Mouse (Mus musculus) megakaryocyte, embryonic 14.5 days (primary cell): ENCODE data around the gene Lbhd1. TPM values are rescaled to one million over a fixed set of nuclear protein-coding genes. Genes with fewer than 3 reads are reported as not detected.

Experiments
- H3K27me3 ChIP-seq: replicated peaks from 2 replicates; pipeline ENCODE3; 2012; ENCODE audit warnings: inconsistent platforms
- H3K36me3 ChIP-seq: replicated peaks from 2 replicates; pipeline ENCODE3; 2012; ENCODE audit warnings: low read length, inconsistent platforms, mixed read lengths
- H3K4me1 ChIP-seq: 2 replicates; pipeline ENCODE4 v1.6.1; 2012; ENCODE audit warnings: inconsistent platforms
- H3K4me3 ChIP-seq: replicated peaks from 2 replicates; pipeline ENCODE3; 2012; ENCODE audit warnings: moderate library complexity, mild to moderate bottlenecking, inconsistent platforms
- H3K9me3 ChIP-seq: 2 replicates; pipeline ENCODE4 v1.6.1; 2012; ENCODE audit warnings: inconsistent platforms
- FLI1 ChIP-seq: IDR thresholded peaks from 2 replicates; pipeline ENCODE4 v1.6.1; 2012; ENCODE audit warnings: low read length, inconsistent platforms, mixed read lengths
- GATA1 ChIP-seq: IDR thresholded peaks from 3 replicates; pipeline ENCODE4 v1.6.1; 2012; ENCODE audit warnings: mixed read lengths, low read length, inconsistent platforms, borderline replicate concordance
- polyA plus RNA-seq: library from polyadenylated mRNA; stranded (reverse); fragments of >175 nt; gene quantifications from 2 replicates; pipeline ENCODE4 v1.2.3, GENCODE M21; 2012; ENCODE audit warnings: low replicate concordance; ENCODE audit not compliant: insufficient read depth

Lbhd1 gene
- polyA plus RNA-seq, 1 experiment: 1.5 TPM

DNA sequence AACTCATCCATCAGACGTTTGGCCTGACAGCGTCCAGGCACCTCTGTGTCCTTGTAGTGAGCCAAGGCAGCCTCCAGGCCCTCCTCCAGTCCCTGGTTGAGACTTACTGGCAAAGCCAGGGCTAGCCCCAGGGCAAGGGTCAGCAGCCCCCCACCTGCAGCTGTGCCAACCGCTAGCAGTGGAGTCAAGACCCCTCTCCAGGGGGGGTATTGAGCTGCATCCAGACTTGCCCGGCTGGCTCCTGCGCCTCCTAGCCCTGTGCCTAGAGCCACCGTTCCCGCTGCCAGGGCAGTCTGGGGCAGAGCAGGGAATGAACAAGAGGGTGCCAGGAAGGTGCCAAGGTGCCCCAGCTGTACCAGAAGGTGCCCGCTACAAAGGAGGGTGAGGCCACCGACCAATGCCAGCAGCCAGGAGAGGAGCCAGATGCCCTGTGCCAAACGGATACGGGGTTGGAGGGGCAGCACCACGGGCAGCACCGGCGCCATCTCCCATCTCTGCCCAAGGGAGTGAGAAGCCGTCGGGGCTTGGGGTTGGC lies 45.2 kb downstream of the Lbhd1 start:
- TF ChIP-seq FLI1 (no peak), GATA1 (no peak)
- H3K27me3 ChIP-seq: no peaks in the 10 kb centered on the region
- no peaks in the 10 kb centered on the region for H3K9me3 ChIP-seq
- peak overlapping the region; percentile 97 for H3K4me3 ChIP-seq
- peaks cover 73% of the 10 kb centered on the region for H3K36me3 ChIP-seq
- H3K4me1 ChIP-seq: peaks cover 47% of the 10 kb centered on the region

DNA sequence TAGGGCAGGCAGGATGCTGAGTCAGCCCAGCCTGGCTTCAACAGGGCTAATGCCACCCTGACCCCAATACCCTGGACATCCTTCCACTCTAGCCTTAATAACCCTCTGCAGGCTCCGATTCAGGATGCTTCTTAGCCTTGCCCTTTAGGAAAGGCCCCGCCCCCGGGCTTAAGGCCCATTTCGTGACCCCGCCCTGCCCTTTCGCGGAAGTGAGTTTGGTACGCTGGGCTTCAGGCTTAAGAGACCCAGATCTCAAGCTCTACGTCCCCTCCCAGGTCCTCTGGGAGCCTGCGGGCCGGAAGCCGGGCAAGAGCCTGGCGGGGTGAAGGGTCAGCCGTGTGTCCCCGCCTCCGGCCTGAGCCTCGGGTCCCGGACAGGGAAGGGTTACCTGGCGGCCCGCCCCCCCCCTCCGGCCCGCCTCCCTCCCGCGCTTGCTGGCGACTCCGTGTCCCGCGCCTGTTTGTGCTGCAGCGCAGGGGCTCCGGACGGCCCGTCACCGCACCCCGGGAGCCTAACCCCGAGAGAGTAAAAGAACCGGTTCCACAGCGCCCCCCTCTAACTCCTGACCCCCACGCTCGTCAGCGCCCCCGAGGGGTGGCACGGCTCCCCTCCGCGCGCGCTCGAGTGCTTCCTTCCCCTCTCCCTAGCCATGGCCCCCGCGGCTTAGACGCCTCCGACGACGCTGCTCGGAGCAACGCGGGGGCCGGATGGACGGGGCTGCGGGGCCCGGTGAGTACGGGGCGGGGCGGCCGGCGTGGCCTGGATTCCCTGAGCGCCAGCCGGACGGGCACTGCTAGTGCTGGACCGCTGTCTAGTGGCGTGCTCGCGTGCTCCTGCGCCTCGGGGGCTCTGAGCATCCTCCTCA lies 45.9 kb downstream of the Lbhd1 start, which contains the start of the genes Rom1 and Eml3:
Gene Rom1 (minus strand): TSS at position 133 of the 865 bp plus-strand sequence.
Gene Eml3 (plus strand): TSS at position 329 of the 865 bp plus-strand sequence.
- Histone ChIP-seq H3K36me3 (peaks cover 75% of the 10 kb centered on the region), H3K4me3 (peak within 1 kb of the TSS; percentile 97), H3K9me3 (no peaks in the 10 kb centered on the region), H3K27me3 (no peaks in the 10 kb centered on the region), H3K4me1 (peaks cover 45% of the 10 kb centered on the region)
- TF ChIP-seq GATA1: no peak

DNA sequence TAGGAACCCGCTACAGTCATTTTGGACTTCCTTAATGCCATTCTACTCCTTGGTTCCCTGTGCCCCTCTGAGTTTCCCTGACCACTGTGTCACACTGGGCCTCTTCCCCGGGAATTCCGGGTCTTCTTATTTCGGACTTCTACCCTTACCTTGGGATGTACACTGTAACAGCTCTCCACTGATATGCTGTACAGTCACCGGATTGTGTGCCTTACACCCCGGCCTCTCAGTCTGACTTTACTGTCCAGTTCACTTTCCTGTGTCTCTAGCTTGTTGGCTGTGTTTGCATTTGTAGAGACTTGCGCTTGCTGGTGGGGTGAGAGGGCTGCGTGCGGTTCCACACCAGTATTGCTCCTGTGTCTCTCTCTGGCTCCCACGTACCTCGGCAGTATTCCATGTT lies 46.6 kb downstream of the Lbhd1 start:
- Histone ChIP-seq H3K36me3 (peaks cover 79% of the 10 kb centered on the region), H3K4me3 (peak overlapping the region; percentile 97), H3K4me1 (peaks cover 45% of the 10 kb centered on the region), H3K27me3 (no peaks in the 10 kb centered on the region), H3K9me3 (no peaks in the 10 kb centered on the region)
- TF ChIP-seq GATA1 (no peak), FLI1 (no peak)

DNA sequence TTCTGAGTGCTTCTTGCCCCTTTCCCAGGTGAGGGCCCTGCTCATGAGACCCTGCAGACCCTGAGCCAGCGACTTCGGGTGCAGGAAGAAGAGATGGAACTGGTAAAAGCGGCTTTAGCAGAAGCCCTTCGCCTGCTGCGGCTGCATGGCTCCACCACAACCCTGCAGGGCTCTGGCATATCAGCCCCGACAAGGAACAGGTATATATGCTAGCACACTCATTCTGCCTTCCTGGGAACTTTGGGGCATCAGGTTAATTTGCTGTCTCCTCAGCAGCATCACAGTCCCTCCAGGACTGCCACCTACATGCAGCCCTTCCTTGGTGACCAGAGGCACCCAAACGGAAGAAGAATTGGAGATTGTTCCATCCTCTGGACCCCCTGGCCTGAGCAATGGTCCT lies 47.2 kb downstream of the Lbhd1 start:
- Histone ChIP-seq H3K4me1 (peaks cover 42% of the 10 kb centered on the region), H3K4me3 (peak overlapping the region; percentile 97), H3K27me3 (no peaks in the 10 kb centered on the region), H3K36me3 (peaks cover 79% of the 10 kb centered on the region), H3K9me3 (no peaks in the 10 kb centered on the region)
- TF ChIP-seq FLI1: no peak
- TF ChIP-seq GATA1: no peak

DNA sequence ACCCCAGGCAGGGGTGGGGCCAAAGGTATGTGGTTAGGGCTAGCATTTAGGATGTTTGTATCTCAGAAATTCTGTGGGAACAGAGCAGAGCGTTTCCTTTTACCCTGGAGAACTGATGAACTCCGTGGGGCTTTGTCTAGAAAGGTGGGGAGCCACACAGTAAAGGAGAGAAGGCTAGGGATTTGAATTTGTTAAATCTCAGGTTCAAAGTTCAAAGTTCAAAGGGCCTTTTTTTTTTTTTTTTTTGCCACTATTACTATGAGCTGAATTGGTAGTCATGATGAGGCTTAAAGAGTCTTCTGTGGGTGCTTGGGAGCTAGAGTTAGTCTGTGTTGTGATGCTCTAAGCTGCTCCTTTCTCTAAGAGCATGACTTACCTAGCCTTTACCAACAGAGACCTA lies 53.2 kb downstream of the Lbhd1 start:
- TF ChIP-seq FLI1 (no peak), GATA1 (no peak)
- H3K4me1 ChIP-seq: peaks cover 37% of the 10 kb centered on the region
- no peak overlapping the region for H3K4me3 ChIP-seq
- no peaks in the 10 kb centered on the region for H3K9me3 ChIP-seq
- peaks cover 87% of the 10 kb centered on the region for H3K36me3 ChIP-seq
- H3K27me3 ChIP-seq: no peaks in the 10 kb centered on the region

DNA sequence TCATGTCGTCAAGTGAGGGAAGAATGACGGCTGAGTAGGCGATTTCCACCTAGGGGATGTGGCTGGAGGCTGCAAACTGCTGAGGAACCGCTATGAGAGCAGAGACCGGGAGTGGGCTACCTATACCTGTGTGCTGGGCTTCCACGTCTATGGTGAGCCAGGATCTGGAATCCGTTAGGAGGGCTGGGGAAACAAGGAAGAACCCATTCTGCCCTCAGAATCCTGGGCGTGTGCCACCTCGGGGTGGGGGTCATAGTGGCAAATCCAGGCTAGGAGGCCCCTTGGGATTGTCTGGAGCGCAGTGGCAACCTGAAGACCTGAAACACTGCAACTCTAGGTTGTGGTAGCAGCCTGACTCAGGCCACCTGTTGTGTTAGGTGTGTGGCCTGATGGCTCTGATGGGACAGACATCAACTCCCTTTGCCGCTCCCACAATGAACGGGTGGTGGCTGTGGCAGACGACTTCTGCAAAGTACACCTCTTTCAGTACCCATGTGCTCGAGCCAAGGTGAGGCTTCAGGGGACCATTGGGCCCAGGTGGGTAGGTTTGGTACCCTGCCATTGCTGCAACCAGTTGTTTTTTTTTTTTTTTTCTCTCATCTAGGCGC lies 57.1 kb downstream of the Lbhd1 start:
- TF ChIP-seq FLI1 (no peak), GATA1 (no peak)
- Histone ChIP-seq H3K4me3 (peak overlapping the region; percentile 99), H3K4me1 (peaks cover 58% of the 10 kb centered on the region), H3K27me3 (no peaks in the 10 kb centered on the region), H3K9me3 (no peaks in the 10 kb centered on the region), H3K36me3 (peaks cover 75% of the 10 kb centered on the region)

DNA sequence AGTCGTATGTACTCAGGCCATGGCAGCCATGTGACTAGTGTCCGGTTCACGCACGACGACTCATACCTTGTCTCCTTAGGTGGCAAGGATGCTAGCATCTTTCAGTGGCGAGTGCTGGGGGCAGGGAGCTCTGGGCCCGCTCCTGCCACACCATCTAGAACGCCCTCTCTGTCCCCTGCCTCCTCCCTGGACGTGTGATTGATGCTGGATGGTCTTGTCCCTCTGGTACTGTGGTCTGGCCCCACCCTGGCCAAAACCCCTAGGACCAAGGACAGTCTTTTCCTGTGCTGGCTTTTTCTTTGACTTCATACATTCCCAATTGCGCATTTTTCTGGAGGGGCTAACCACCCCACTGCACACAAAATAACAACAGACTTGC lies 57.6 kb downstream of the Lbhd1 start:
- TF ChIP-seq FLI1 (no peak), GATA1 (no peak)

DNA sequence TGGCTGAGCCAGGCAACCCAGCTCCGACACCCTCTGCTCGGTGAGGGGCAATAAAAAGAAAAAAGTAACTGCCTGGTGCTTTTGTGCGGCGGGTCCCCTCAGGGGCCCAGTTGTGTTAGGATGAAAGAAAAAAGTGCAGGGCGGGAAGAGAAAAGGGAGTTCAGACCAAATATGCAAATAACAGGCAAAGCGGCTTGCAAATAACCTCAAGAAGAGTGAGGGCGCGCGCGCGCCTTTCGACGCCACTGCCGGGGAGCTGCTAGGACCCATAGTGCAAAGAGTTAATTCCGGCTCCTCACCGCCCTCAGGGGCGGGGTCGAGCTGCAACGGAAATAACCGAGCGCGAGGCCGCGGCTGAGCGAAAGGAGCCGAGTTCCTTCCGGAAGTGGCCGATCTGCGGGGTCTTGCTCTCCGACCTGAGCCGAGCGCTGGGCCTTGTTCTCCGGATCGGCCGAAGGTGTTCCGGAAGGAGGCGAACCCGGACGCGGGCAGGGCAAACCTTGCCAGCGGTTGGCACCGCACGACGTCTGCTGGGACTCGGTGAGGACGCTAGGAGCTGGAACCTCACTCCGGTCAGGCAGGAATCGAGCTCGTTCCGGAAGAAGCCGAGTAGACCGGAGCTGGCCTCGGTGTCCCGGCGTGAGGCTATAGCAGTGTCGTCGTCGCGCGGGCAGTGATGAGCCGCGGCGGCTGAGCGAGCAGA lies 58.1 kb downstream of the Lbhd1 start, which contains the start of gene Mta2:
Gene Mta2 (plus strand): TSS at position 361 of the 703 bp plus-strand sequence.
- Histone ChIP-seq H3K4me3 (peak within 1 kb of the TSS; percentile 99), H3K9me3 (no peaks in the 10 kb centered on the region), H3K27me3 (no peaks in the 10 kb centered on the region), H3K4me1 (peaks cover 64% of the 10 kb centered on the region), H3K36me3 (peaks cover 75% of the 10 kb centered on the region)
- TF ChIP-seq FLI1: peak; percentile 63; the same call in 1 of the 2 replicates
- TF ChIP-seq GATA1: no peak

More for the DNA sequence above, 57.6 kb downstream of the Lbhd1 start:
- Histone ChIP-seq H3K9me3 (no peaks in the 10 kb centered on the region), H3K27me3 (no peaks in the 10 kb centered on the region), H3K36me3 (peaks cover 75% of the 10 kb centered on the region), H3K4me3 (peak overlapping the region; percentile 99), H3K4me1 (peaks cover 63% of the 10 kb centered on the region)

Other genes starting within 250 kb of the Lbhd1 start
- 0.02 TPM in 1 of 2 replicates, not detected in the other for gene Chrm1, start 219.9 kb upstream of the Lbhd1 start, polyA plus RNA-seq
- gene Slc3a2, start 160.4 kb upstream of the Lbhd1 start, polyA plus RNA-seq: 139 and 161 TPM in 2 replicates
- 3.7 and 16.5 TPM in 2 replicates for gene Wdr74, start 147.9 kb upstream of the Lbhd1 start, polyA plus RNA-seq
- gene 1700092M07Rik, start 143.0 kb upstream of the Lbhd1 start, polyA plus RNA-seq: 0.86 TPM in 1 of 2 replicates, not detected in the other
- gene Stx5a, start 142.3 kb upstream of the Lbhd1 start, polyA plus RNA-seq: 18.8 and 39.1 TPM in 2 replicates
- gene Nxf1, start 126.7 kb upstream of the Lbhd1 start, polyA plus RNA-seq: 10.6 and 13.3 TPM in 2 replicates
- 53.5 and 407 TPM in 2 replicates for gene Tmem223, start 112.7 kb upstream of the Lbhd1 start, polyA plus RNA-seq
- 154 and 203 TPM in 2 replicates for gene Tmem179b, start 109.3 kb upstream of the Lbhd1 start, polyA plus RNA-seq
- gene Taf6l, start 97.3 kb upstream of the Lbhd1 start, polyA plus RNA-seq: 33.7 and 61.6 TPM in 2 replicates
- gene Polr2g, start 85.2 kb upstream of the Lbhd1 start, polyA plus RNA-seq: 6.3 TPM in 1 of 2 replicates, not detected in the other
- gene Zbtb3, start 81.2 kb upstream of the Lbhd1 start, polyA plus RNA-seq: 1.3 and 5.9 TPM in 2 replicates
- 0.51 TPM in 1 of 2 replicates, not detected in the other for gene Ttc9c, start 64.4 kb upstream of the Lbhd1 start, polyA plus RNA-seq
- gene Hnrnpul2, start 63.7 kb upstream of the Lbhd1 start, polyA plus RNA-seq: 13.5 and 54.1 TPM in 2 replicates
- 44.9 and 148 TPM in 2 replicates for gene AC129217.1, start 54.0 kb upstream of the Lbhd1 start, polyA plus RNA-seq
- 124 and 182 TPM in 2 replicates for gene Bscl2, start 46.3 kb upstream of the Lbhd1 start, polyA plus RNA-seq
- not detected in 2 replicates for gene Gng3, start 44.5 kb upstream of the Lbhd1 start, polyA plus RNA-seq
- 0.23 TPM in 1 of 2 replicates, not detected in the other for gene Lrrn4cl, start 33.0 kb upstream of the Lbhd1 start, polyA plus RNA-seq
- 125 and 325 TPM in 2 replicates for gene Ubxn1, start 12.2 kb upstream of the Lbhd1 start, polyA plus RNA-seq
- gene Uqcc3, start 2.8 kb upstream of the Lbhd1 start, polyA plus RNA-seq: 6.2 and 84.6 TPM in 2 replicates
- not detected in 2 replicates for gene Gm49403, start 198 bp downstream of the Lbhd1 start, polyA plus RNA-seq
- gene 1810009A15Rik, start 5.1 kb downstream of the Lbhd1 start, polyA plus RNA-seq: 10.2 and 72.7 TPM in 2 replicates
- 12.5 TPM in 1 of 2 replicates, not detected in the other for gene Gm49416, start 5.2 kb downstream of the Lbhd1 start, polyA plus RNA-seq
- gene Ints5, start 9.3 kb downstream of the Lbhd1 start, polyA plus RNA-seq: 22.4 and 29.0 TPM in 2 replicates
- gene Ganab, start 14.3 kb downstream of the Lbhd1 start, polyA plus RNA-seq: 4.0 and 25.1 TPM in 2 replicates
- gene B3gat3, start 36.6 kb downstream of the Lbhd1 start, polyA plus RNA-seq: 135 and 141 TPM in 2 replicates
- gene Rom1, start 45.6 kb downstream of the Lbhd1 start, polyA plus RNA-seq: 4.2 and 8.2 TPM in 2 replicates
- 31.6 and 32.2 TPM in 2 replicates for gene Eml3, start 45.8 kb downstream of the Lbhd1 start, polyA plus RNA-seq
- gene Mta2, start 58.1 kb downstream of the Lbhd1 start, polyA plus RNA-seq: 5.1 and 27.3 TPM in 2 replicates
- gene Tut1, start 70.1 kb downstream of the Lbhd1 start, polyA plus RNA-seq: 25.5 and 37.3 TPM in 2 replicates
- gene Eef1g, start 83.3 kb downstream of the Lbhd1 start, polyA plus RNA-seq: 36.7 and 78.5 TPM in 2 replicates
- 4.6 and 28.7 TPM in 2 replicates for gene Ahnak, start 105.6 kb downstream of the Lbhd1 start, polyA plus RNA-seq
- not detected in 2 replicates for gene Scgb1a1, start 204.2 kb downstream of the Lbhd1 start, polyA plus RNA-seq